Mouse (Mus musculus) retina, embryonic 14.5 days (tissue): ENCODE results near the gene Alyref.

Experiments
- DNase-seq: peaks from one replicate; pipeline ENCODE4 v3.0.0-alpha.2; 2015; ENCODE audit warnings: low spot score

Alyref gene

GRCm38 (mm10) chr11:120542376-120542775, 55.8 kb downstream of the Alyref start:
- no peak for DNase-seq
